Mouse (Mus musculus): ENCODE results near the gene Eif4h.
A peak's percentile ranks its signal among the peaks of the same experiment; 100 is the strongest.
"Not testable (repeated sequence)": the region's sequence is repeated elsewhere in the genome, so short reads cannot be mapped to it uniquely, and the experiment has no call there.

The Eif4h gene

GRCm38 (mm10) chr5:134639269-134639682, at the start of gene Eif4h:
Gene Eif4h, minus strand, starts transcription at chr5:134639490.
- peak; percentile 97 for DNase-seq

GRCm38 (mm10) chr5:134688718-134689284, 49.5 kb upstream of the Eif4h start:
- peak; percentile 96 for DNase-seq

GRCm38 (mm10) chr5:134688086-134688717, 48.9 kb upstream of the Eif4h start, which contains the start of gene Limk1:
Gene Limk1, minus strand, starts transcription at chr5:134688598.
- no peak for DNase-seq

- DNase-seq, result peak; percentile 11
Measured at GRCm38 (mm10) chr5:134687187-134687586, 47.9 kb upstream of the Eif4h start.

- no peak for DNase-seq
Measured at GRCm38 (mm10) chr5:134686541-134686940, 47.3 kb upstream of the Eif4h start.

- no peak for DNase-seq
Measured at GRCm38 (mm10) chr5:134684398-134684797, 45.1 kb upstream of the Eif4h start.

- no peak for DNase-seq
Measured at GRCm38 (mm10) chr5:134683813-134684212, 44.5 kb upstream of the Eif4h start.

- no peak for DNase-seq
Measured at GRCm38 (mm10) chr5:134680238-134680637, 40.9 kb upstream of the Eif4h start.

- no peak for DNase-seq
Measured at GRCm38 (mm10) chr5:134678827-134679546, 39.7 kb upstream of the Eif4h start.

GRCm38 (mm10) chr5:134678031-134678430, 38.7 kb upstream of the Eif4h start:
- no peak for DNase-seq

GRCm38 (mm10) chr5:134677491-134677890, 38.2 kb upstream of the Eif4h start:
- DNase-seq, result no peak

GRCm38 (mm10) chr5:134675956-134676759, 36.9 kb upstream of the Eif4h start:
- DNase-seq, result peak; percentile 33

GRCm38 (mm10) chr5:134674977-134675376, 35.7 kb upstream of the Eif4h start:
- DNase-seq, result no peak

- DNase-seq, result no peak
Measured at GRCm38 (mm10) chr5:134672611-134673010, 33.3 kb upstream of the Eif4h start.

GRCm38 (mm10) chr5:134672198-134672516, 32.9 kb upstream of the Eif4h start:
- DNase-seq, result no peak

- no peak for DNase-seq
Measured at GRCm38 (mm10) chr5:134671335-134672197, 32.3 kb upstream of the Eif4h start.

GRCm38 (mm10) chr5:134669001-134669708, 29.9 kb upstream of the Eif4h start:
- no peak for DNase-seq

GRCm38 (mm10) chr5:134668495-134668894, 29.2 kb upstream of the Eif4h start:
- DNase-seq, result no peak

GRCm38 (mm10) chr5:134656708-134657107, 17.4 kb upstream of the Eif4h start:
- no peak for DNase-seq

GRCm38 (mm10) chr5:134652015-134652414, 12.7 kb upstream of the Eif4h start:
- no peak for DNase-seq

GRCm38 (mm10) chr5:134650926-134651325, 11.6 kb upstream of the Eif4h start:
- DNase-seq, result peak; percentile 21

GRCm38 (mm10) chr5:134648976-134649375, 9.7 kb upstream of the Eif4h start:
- not testable (repeated sequence) for DNase-seq

Data from cerebellum, adult 8-10 months (tissue).